Mouse (Mus musculus) liver, postnatal 0 days (tissue): ENCODE measurements at regions not wholly inside any gene's neighbourhood (a gene's known extent, or its start where the extent isn't known, plus 50 kb on each side); places are given as distances from the start of the nearest gene placed in this dataset.

ENCODE experiments used
- ATAC-seq: fragments of 200-750 bp; cut with Nextera tagmentation; 2 replicates; pipeline ENCODE4 v1.8.0; 2017; ENCODE audit warnings: mild to moderate bottlenecking, moderate library complexity
- DNase-seq: peaks from one replicate; pipeline ENCODE4 v3.0.0-alpha.2; 2016
- H3K27ac ChIP-seq: fragments of 300-500 bp; sonication (generic); 2 replicates; pipeline ENCODE4 v1.5.1; 2014; ENCODE audit warnings: antibody characterized with exemption, moderate library complexity, mild to moderate bottlenecking, low read depth
- H3K27me3 ChIP-seq: fragments of 300-500 bp; sonication (generic); 2 replicates; pipeline ENCODE4 v1.6.1; 2014; ENCODE audit warnings: low read length, control low read depth, mixed read lengths; ENCODE audit not compliant: insufficient read depth
- H3K36me3 ChIP-seq: fragments of 300-500 bp; sonication (generic); replicated peaks from 2 replicates; pipeline ENCODE4 v1.6.1; 2014; ENCODE audit warnings: mild to moderate bottlenecking, control low read depth, low read length, moderate library complexity, mixed read lengths; ENCODE audit not compliant: insufficient read depth
- H3K4me1 ChIP-seq: fragments of 300-500 bp; sonication (generic); 2 replicates; pipeline ENCODE4 v1.6.1; 2014; ENCODE audit warnings: antibody characterized with exemption, mild to moderate bottlenecking, control low read depth; ENCODE audit not compliant: insufficient read depth
- H3K4me2 ChIP-seq: fragments of 300-500 bp; sonication (generic); 2 replicates; pipeline ENCODE4 v1.6.1; 2014; ENCODE audit warnings: low read depth, mild to moderate bottlenecking, low read length, moderate library complexity, mixed read lengths
- H3K4me3 ChIP-seq: fragments of 300-500 bp; sonication (generic); 2 replicates; pipeline ENCODE4 v1.5.1; 2014; ENCODE audit warnings: low read depth, low read length
- H3K9ac ChIP-seq: fragments of 300-500 bp; sonication (generic); replicated peaks from 2 replicates; pipeline ENCODE4 v1.6.1; 2014; ENCODE audit warnings: mild to moderate bottlenecking, moderate library complexity
- H3K9me3 ChIP-seq: fragments of 300-500 bp; sonication (generic); 2 replicates; pipeline ENCODE4 v1.6.1; 2016; ENCODE audit warnings: mild to moderate bottlenecking, control low read depth, low read length, mixed read lengths
- CTCF ChIP-seq: sonication (generic); IDR thresholded peaks from 2 replicates; pipeline ENCODE4 v1.5.1; 2016; ENCODE audit warnings: antibody characterized with exemption, low read depth
- EP300 ChIP-seq: IDR thresholded peaks from 2 replicates; pipeline ENCODE4 v1.6.1; 2016; ENCODE audit warnings: antibody characterized with exemption, low read depth, mild to moderate bottlenecking
- WGBS: fragments of 180-500 bp; shearing (Covaris S2); extraction: QIAGEN DNeasy Blood & Tissue Kit; methylation state at CpG from one replicate; pipeline ENCODE4 v1.1.7; 2014; ENCODE audit not compliant: insufficient replicate concordance; 5-methylcytosine and 5-hydroxymethylcytosine counted together

- WGBS, result 66% methylated on average over 13 of the region's 13 CpGs
- no peaks in the 10 kb centered on the region for H3K27me3 ChIP-seq
- H3K4me1 ChIP-seq, result no peaks in the 10 kb centered on the region
- no peak for TF ChIP-seq CTCF
- TF ChIP-seq EP300, result no peak
- no peaks in the 10 kb centered on the region for H3K36me3 ChIP-seq
- ATAC-seq (no peak), DNase-seq (no peak)
- no peak overlapping the region for H3K4me2 ChIP-seq
- no peak overlapping the region for H3K9ac ChIP-seq
- no peak overlapping the region for H3K4me3 ChIP-seq
- H3K27ac ChIP-seq, result no peak overlapping the region
- no peaks in the 10 kb centered on the region for H3K9me3 ChIP-seq
These were observed 65.4 kb upstream of the Mitf start for GRCm38 (mm10) chr6:97741427-97741826.

- WGBS, result 64% methylated on average over 11 of the region's 11 CpGs
- H3K9me3 ChIP-seq, result no peaks in the 10 kb centered on the region
- ATAC-seq (no peak), DNase-seq (no peak)
- TF ChIP-seq CTCF (no peak), EP300 (no peak)
- no peak overlapping the region for H3K4me3 ChIP-seq
- H3K36me3 ChIP-seq, result no peaks in the 10 kb centered on the region
- no peaks in the 10 kb centered on the region for H3K27me3 ChIP-seq
- H3K27ac ChIP-seq, result no peak overlapping the region
- no peak overlapping the region for H3K9ac ChIP-seq
- H3K4me1 ChIP-seq, result no peaks in the 10 kb centered on the region
- H3K4me2 ChIP-seq, result no peak overlapping the region
These were observed 66.0 kb upstream of the Mitf start for GRCm38 (mm10) chr6:97740851-97741201.

DNA sequence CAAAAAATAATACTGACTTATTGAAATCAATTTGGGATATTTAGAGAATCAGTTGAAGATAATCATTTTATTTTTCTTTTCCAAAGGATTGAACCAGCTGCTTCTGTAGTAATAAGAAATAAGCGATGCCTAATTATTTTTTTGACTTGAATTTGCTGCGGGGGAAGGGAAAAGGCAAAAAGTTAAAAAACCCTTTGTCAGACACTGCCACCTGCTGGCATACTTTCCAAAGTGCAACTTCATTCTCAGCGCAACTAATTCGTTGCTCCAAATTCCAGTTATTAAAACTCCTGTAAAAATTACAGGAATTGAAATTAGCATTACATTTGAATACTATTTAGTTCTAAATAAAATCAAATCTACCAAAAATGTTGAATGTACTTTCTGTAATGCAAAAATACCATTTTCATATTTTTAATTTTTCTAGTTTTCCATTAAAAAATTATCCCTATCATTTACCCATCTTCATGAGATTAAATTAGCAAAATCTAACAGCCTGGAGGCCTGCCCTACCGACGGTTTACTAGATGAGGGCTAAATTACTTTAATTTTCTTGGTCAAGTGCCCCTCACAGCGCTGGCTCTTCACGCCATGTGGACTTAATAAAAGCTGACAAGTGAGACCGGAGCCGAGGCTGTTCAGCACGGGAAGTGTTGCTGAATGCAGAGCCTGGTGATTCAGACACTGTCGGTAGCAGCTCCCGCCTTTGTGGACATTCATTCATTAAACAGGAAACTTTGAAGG is 66.6 kb upstream of the Mitf start:
- Histone ChIP-seq H3K4me2 (no peak overlapping the region), H3K4me1 (no peaks in the 10 kb centered on the region), H3K27me3 (no peaks in the 10 kb centered on the region), H3K9me3 (no peaks in the 10 kb centered on the region), H3K4me3 (no peak overlapping the region), H3K36me3 (no peaks in the 10 kb centered on the region), H3K9ac (no peak overlapping the region), H3K27ac (no peak overlapping the region)
- TF ChIP-seq CTCF, result peak; percentile 70
- no peak for TF ChIP-seq EP300
- DNase-seq (peak; percentile 47), ATAC-seq (no peak)
- 24% methylated on average over 13 of the region's 13 CpGs for WGBS

GRCm38 (mm10) chr6:97738846-97739245 is 68.0 kb upstream of the Mitf start:
- no peak for DNase-seq
- 58% methylated on average over 4 of the region's 4 CpGs for WGBS
- no peak overlapping the region for H3K9ac ChIP-seq
- no peak overlapping the region for H3K4me3 ChIP-seq
- no peaks in the 10 kb centered on the region for H3K27me3 ChIP-seq
- no peaks in the 10 kb centered on the region for H3K9me3 ChIP-seq
- ATAC-seq, result no peak
- H3K4me1 ChIP-seq, result no peaks in the 10 kb centered on the region
- H3K4me2 ChIP-seq, result no peak overlapping the region
- H3K36me3 ChIP-seq, result no peaks in the 10 kb centered on the region
- H3K27ac ChIP-seq, result no peak overlapping the region
- no peak for TF ChIP-seq EP300
- no peak for TF ChIP-seq CTCF

GRCm38 (mm10) chr6:97730835-97731234 is 76.0 kb upstream of the Mitf start:
- DNase-seq (no peak), ATAC-seq (no peak)
- Histone ChIP-seq H3K27me3 (no peaks in the 10 kb centered on the region), H3K4me1 (no peaks in the 10 kb centered on the region), H3K4me3 (no peak overlapping the region), H3K9me3 (no peaks in the 10 kb centered on the region), H3K27ac (no peak overlapping the region), H3K36me3 (no peaks in the 10 kb centered on the region), H3K9ac (no peak overlapping the region), H3K4me2 (no peak overlapping the region)
- TF ChIP-seq CTCF, result no peak
- no peak for TF ChIP-seq EP300

- ATAC-seq, result no peak
- no peak for DNase-seq
- Histone ChIP-seq H3K4me1 (no peaks in the 10 kb centered on the region), H3K9ac (no peak overlapping the region), H3K9me3 (no peaks in the 10 kb centered on the region), H3K36me3 (no peaks in the 10 kb centered on the region), H3K27ac (no peak overlapping the region), H3K27me3 (no peaks in the 10 kb centered on the region), H3K4me2 (no peak overlapping the region), H3K4me3 (no peak overlapping the region)
- TF ChIP-seq EP300, result no peak
- no peak for TF ChIP-seq CTCF
- 44% methylated on average over 6 of the region's 6 CpGs for WGBS
These were observed 88.5 kb upstream of the Mitf start for GRCm38 (mm10) chr6:97718184-97718910.
